Mouse (Mus musculus): ENCODE measurements around the gene Pou1f1.

DNA sequence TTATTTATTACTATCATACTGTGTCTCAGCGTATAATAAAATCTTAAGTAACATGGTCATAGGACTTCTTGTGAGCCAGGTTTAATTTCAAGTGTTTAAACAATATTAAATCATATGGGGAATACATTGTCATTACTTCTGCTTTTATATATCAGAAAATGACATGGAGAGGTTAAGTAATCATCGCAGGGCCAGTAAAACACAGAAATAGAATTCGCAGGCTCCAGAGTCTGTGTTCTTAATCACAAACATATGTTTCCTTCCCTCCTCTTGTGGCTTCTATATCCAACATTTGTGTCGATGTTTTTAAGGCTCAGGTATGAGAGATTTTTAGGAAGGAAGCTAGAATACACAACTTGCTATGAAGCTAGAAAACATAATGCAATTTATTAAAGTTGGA, 49.7 kb upstream of the Pou1f1 start:
- TF ChIP-seq EP300 (IDR thresholded peaks at IDR 0.05; ENCODE audit: insufficient read depth, low read depth, low read length) = no peak
- no peak for TF ChIP-seq CTCF (IDR thresholded peaks at IDR 0.05)
- TF ChIP-seq POLR2A (IDR thresholded peaks at IDR 0.05; ENCODE audit: insufficient read depth, low read depth, low read length) = no peak

Measured in heart, adult 2 months (tissue).